ENCODE assay signal across 19 mouse cellular contexts in the genomic region with DNA sequence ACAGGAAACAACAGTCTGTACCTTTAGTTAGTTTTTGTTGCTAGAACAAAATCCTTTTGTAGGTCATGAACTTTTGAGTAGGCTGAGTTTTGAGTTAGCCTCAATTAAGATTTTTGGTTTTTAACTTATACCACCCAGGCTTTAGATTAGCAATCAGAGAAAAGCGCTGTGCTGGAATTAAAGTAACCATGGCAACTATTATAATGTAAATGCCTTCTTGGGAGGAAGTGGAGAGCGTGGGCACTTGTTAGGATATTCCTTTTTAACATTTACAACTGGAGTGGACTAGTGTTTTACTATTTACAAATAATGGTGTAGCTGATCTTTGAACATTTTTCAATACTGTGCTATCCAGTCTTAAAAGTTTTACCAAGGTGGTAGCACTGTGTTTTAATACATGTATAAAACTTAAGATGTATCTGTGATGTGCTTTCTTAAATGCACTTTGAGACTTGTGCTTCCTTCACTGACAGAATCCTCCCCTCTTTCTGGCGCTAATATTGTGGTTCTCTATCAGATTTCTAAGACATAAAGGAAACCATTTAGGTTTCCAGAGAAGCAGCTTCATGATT. TPM values are rescaled to one million over a fixed set of nuclear protein-coding genes. Genes with fewer than 3 reads are reported as not detected.
DNase-seq lines count a peak whose midpoint lies in the region; ATAC-seq and TF ChIP-seq lines count a peak whose summit lies in the region.
"Had no signal": no experiment of that assay in that cellular context is flagged by ENCODE, and none has a peak within 500 bp of the region (broad histone marks: within the 10 kb centered on the region; RNA-seq: fewer than 3 reads in every experiment).

No protein-coding gene starts in this region.

- no peak for ATAC-seq in embryonic facial prominence, embryonic 11.5 days (replicated peaks; ENCODE audit: insufficient number of reproducible peaks, low FRiP score, low TSS enrichment, low read depth)
- no peak for ATAC-seq in midbrain, embryonic 14.5 days (ENCODE audit: low FRiP score, low TSS enrichment)
- no peak for ATAC-seq in midbrain, embryonic 13.5 days
- 0 out of 2 replicates have a peak, but pooled peaks have one; percentile 53 for ATAC-seq in forebrain, embryonic 15.5 days (replicated peaks)
- ATAC-seq: midbrain, embryonic 16.5 days had no signal

- no peaks in the 10 kb centered on the region for H3K27me3 ChIP-seq in embryonic facial prominence, embryonic 11.5 days (ENCODE audit: control insufficient read depth, insufficient read depth, low read length)
- no peaks in the 10 kb centered on the region for H3K27me3 ChIP-seq in embryonic facial prominence, embryonic 10.5 days (replicated peaks; ENCODE audit: low read depth, poor library complexity, severe bottlenecking)
- H3K27me3 ChIP-seq in midbrain, embryonic 14.5 days (ENCODE audit: control insufficient read depth, insufficient read depth, low read length), result no peaks in the 10 kb centered on the region
- H3K27me3 ChIP-seq in midbrain, embryonic 13.5 days, result no peaks in the 10 kb centered on the region
- no peaks in the 10 kb centered on the region for H3K27me3 ChIP-seq in forebrain, embryonic 15.5 days
- H3K27me3 ChIP-seq: heart, embryonic 13.5 days; limb, embryonic 13.5 days; liver, embryonic 13.5 days had no signal

- H3K4me3 ChIP-seq in embryonic facial prominence, embryonic 11.5 days (ENCODE audit: low read depth, low read length), result no peak overlapping the region
- H3K4me3 ChIP-seq in embryonic facial prominence, embryonic 10.5 days, result no peak overlapping the region
- H3K4me3 ChIP-seq in midbrain, embryonic 14.5 days (replicated peaks; ENCODE audit: low read depth, low read length), result no peak overlapping the region
- H3K4me3 ChIP-seq in midbrain, embryonic 13.5 days (replicated peaks), result no peak overlapping the region
- no peak overlapping the region for H3K4me3 ChIP-seq in forebrain, embryonic 15.5 days
- no peak overlapping the region for H3K4me3 ChIP-seq in left cerebral cortex, adult 2 months
- H3K4me3 ChIP-seq: gastrocnemius, adult 2 months; heart, embryonic 13.5 days; limb, embryonic 13.5 days; liver, embryonic 13.5 days had no signal

- intact Hi-C loops in left cerebral cortex, adult 2 months (cut with DNase I), result no loop called here

- no peaks in the 10 kb centered on the region for H3K36me3 ChIP-seq in embryonic facial prominence, embryonic 11.5 days (replicated peaks; ENCODE audit: control insufficient read depth, insufficient read depth, low read depth, low read length)
- no peaks in the 10 kb centered on the region for H3K36me3 ChIP-seq in embryonic facial prominence, embryonic 10.5 days (replicated peaks)
- no peaks in the 10 kb centered on the region for H3K36me3 ChIP-seq in midbrain, embryonic 14.5 days (ENCODE audit: control insufficient read depth, insufficient read depth, low read length)
- no peaks in the 10 kb centered on the region for H3K36me3 ChIP-seq in midbrain, embryonic 13.5 days
- no peaks in the 10 kb centered on the region for H3K36me3 ChIP-seq in forebrain, embryonic 15.5 days
- H3K36me3 ChIP-seq: heart, embryonic 13.5 days; limb, embryonic 13.5 days; liver, embryonic 13.5 days had no signal

- H3K27ac ChIP-seq in embryonic facial prominence, embryonic 11.5 days (replicated peaks; ENCODE audit: low read depth, low read length), result no peak overlapping the region
- no peak overlapping the region for H3K27ac ChIP-seq in embryonic facial prominence, embryonic 10.5 days (replicated peaks)
- no peak overlapping the region for H3K27ac ChIP-seq in midbrain, embryonic 14.5 days (replicated peaks; ENCODE audit: low read depth, low read length)
- H3K27ac ChIP-seq in midbrain, embryonic 13.5 days, result no peak overlapping the region
- no peak overlapping the region for H3K27ac ChIP-seq in forebrain, embryonic 15.5 days (replicated peaks)
- H3K27ac ChIP-seq in left cerebral cortex, adult 2 months, result no peak overlapping the region
- H3K27ac ChIP-seq: gastrocnemius, adult 2 months; heart, embryonic 13.5 days; kidney, postnatal 0 days; limb, embryonic 13.5 days; liver, embryonic 13.5 days had no signal

- DNase-seq in embryonic facial prominence, embryonic 11.5 days (ENCODE audit: low spot score), result peak; percentile 17
- no peak for DNase-seq in embryonic facial prominence, embryonic 10.5 days (ENCODE audit: low spot score)
- peak; percentile 55 for DNase-seq in midbrain, embryonic 14.5 days
- no peak for DNase-seq in gastrocnemius, postnatal 25 days
- DNase-seq in left cerebral cortex, adult 2 months (ENCODE audit: extremely low spot score in 1 of 2, low spot score in 2 of 2), result no peak
- DNase-seq: cerebellum, adult 9-10 months; gastrocnemius, adult 2 months; heart, adult 11 months; kidney, adult 18-20 months; liver, embryonic 13.5 days; lung, embryonic 14.5 days; lung, postnatal 4 days; thymus, postnatal 14 days had no signal

- H3K9me3 ChIP-seq in embryonic facial prominence, embryonic 11.5 days (replicated peaks; ENCODE audit: control insufficient read depth, low read length), result no peaks in the 10 kb centered on the region
- H3K9me3 ChIP-seq in embryonic facial prominence, embryonic 10.5 days, result no peaks in the 10 kb centered on the region
- no peaks in the 10 kb centered on the region for H3K9me3 ChIP-seq in midbrain, embryonic 14.5 days (ENCODE audit: control insufficient read depth, low read length)
- no peaks in the 10 kb centered on the region for H3K9me3 ChIP-seq in midbrain, embryonic 13.5 days
- H3K9me3 ChIP-seq in forebrain, embryonic 15.5 days, result no peaks in the 10 kb centered on the region
- H3K9me3 ChIP-seq: heart, embryonic 13.5 days; limb, embryonic 13.5 days; liver, embryonic 13.5 days had no signal

- no peak overlapping the region for H3K4me2 ChIP-seq in embryonic facial prominence, embryonic 11.5 days (ENCODE audit: low read depth, low read length)
- H3K4me2 ChIP-seq in midbrain, embryonic 14.5 days (ENCODE audit: low read length), result no peak overlapping the region
- no peak overlapping the region for H3K4me2 ChIP-seq in midbrain, embryonic 13.5 days (replicated peaks)
- no peak overlapping the region for H3K4me2 ChIP-seq in forebrain, embryonic 15.5 days (replicated peaks)
- H3K4me2 ChIP-seq: heart, embryonic 13.5 days; limb, embryonic 13.5 days; liver, embryonic 13.5 days; lung, embryonic 14.5 days had no signal

- TF ChIP-seq CTCF in left cerebral cortex, adult 2 months (IDR thresholded peaks at IDR 0.05), result no peak

- WGBS in embryonic facial prominence, embryonic 11.5 days, result 57% methylated on average over 3 of the region's 3 CpGs
- 47% methylated on average over 3 of the region's 3 CpGs for WGBS in embryonic facial prominence, embryonic 10.5 days
- 11% methylated on average over 3 of the region's 3 CpGs for WGBS in midbrain, embryonic 14.5 days
- WGBS in midbrain, embryonic 13.5 days, result 6% methylated on average over 3 of the region's 3 CpGs
- 3% methylated on average over 3 of the region's 3 CpGs for WGBS in forebrain, embryonic 15.5 days

- H3K9ac ChIP-seq in embryonic facial prominence, embryonic 11.5 days (replicated peaks; ENCODE audit: low read length), result no peak overlapping the region
- no peak overlapping the region for H3K9ac ChIP-seq in midbrain, embryonic 14.5 days (replicated peaks; ENCODE audit: low read length)
- H3K9ac ChIP-seq in midbrain, embryonic 13.5 days (replicated peaks), result no peak overlapping the region
- H3K9ac ChIP-seq in forebrain, embryonic 15.5 days (replicated peaks), result no peak overlapping the region
- H3K9ac ChIP-seq: heart, embryonic 13.5 days; limb, embryonic 13.5 days; liver, embryonic 13.5 days; lung, embryonic 14.5 days had no signal

- H3K4me1 ChIP-seq in embryonic facial prominence, embryonic 11.5 days (ENCODE audit: control insufficient read depth, insufficient read depth, low read length), result no peaks in the 10 kb centered on the region
- H3K4me1 ChIP-seq in embryonic facial prominence, embryonic 10.5 days, result no peaks in the 10 kb centered on the region
- H3K4me1 ChIP-seq in midbrain, embryonic 14.5 days (ENCODE audit: control insufficient read depth, insufficient read depth, low read length), result peaks cover 6% of the 10 kb centered on the region; the same call in 1 of the 2 replicates
- H3K4me1 ChIP-seq in midbrain, embryonic 13.5 days (replicated peaks), result 0 out of 2 replicates have a peak, but pooled peaks cover 4% of the 10 kb centered on the region
- peaks cover 10% of the 10 kb centered on the region for H3K4me1 ChIP-seq in forebrain, embryonic 15.5 days

RNA-seq across cellular contexts. Expression of a gene that starts 21.1 kb away (rescaled TPM):
- 12.2 and 15.1 TPM in 2 replicates for polyA plus RNA-seq in embryonic facial prominence, embryonic 11.5 days (2014; fragmentation: Nextera tagmentation; extraction: Ambion mirVana)
- 12.0 and 14.9 TPM in 2 replicates for polyA plus RNA-seq in embryonic facial prominence, embryonic 10.5 days (2016; fragmentation: Nextera tagmentation; extraction: Ambion mirVana)
- polyA plus RNA-seq in midbrain, embryonic 14.5 days (2014; fragmentation: Nextera tagmentation; extraction: Ambion mirVana), result 15.1 and 18.0 TPM in 2 replicates
- polyA plus RNA-seq in midbrain, embryonic 13.5 days (2015; fragmentation: Nextera tagmentation; extraction: Ambion mirVana), result 12.8 and 13.1 TPM in 2 replicates
- polyA plus RNA-seq in forebrain, embryonic 15.5 days (2015; fragmentation: Nextera tagmentation; extraction: Ambion mirVana), result 12.9 and 13.0 TPM in 2 replicates
- 10 to 100 TPM; 16.0 to 19.0 TPM for total RNA-seq in gastrocnemius, postnatal 25 days (2021)
- total RNA-seq in left cerebral cortex, adult 2 months (2021), result 100 to 1,000 TPM; 137 to 141 TPM

RNA-seq across cellular contexts. Expression of a gene that starts 53.6 kb away (rescaled TPM):
- polyA plus RNA-seq in embryonic facial prominence, embryonic 11.5 days (2014; fragmentation: Nextera tagmentation; extraction: Ambion mirVana), result 47.2 and 49.4 TPM in 2 replicates
- 56.8 and 60.9 TPM in 2 replicates for polyA plus RNA-seq in embryonic facial prominence, embryonic 10.5 days (2016; fragmentation: Nextera tagmentation; extraction: Ambion mirVana)
- 9.2 and 14.4 TPM in 2 replicates for polyA plus RNA-seq in midbrain, embryonic 14.5 days (2014; fragmentation: Nextera tagmentation; extraction: Ambion mirVana)
- polyA plus RNA-seq in midbrain, embryonic 13.5 days (2015; fragmentation: Nextera tagmentation; extraction: Ambion mirVana), result 14.2 and 19.2 TPM in 2 replicates
- 14.4 and 16.3 TPM in 2 replicates for polyA plus RNA-seq in forebrain, embryonic 15.5 days (2015; fragmentation: Nextera tagmentation; extraction: Ambion mirVana)
- 1 to 10 TPM; 5.5 to 5.9 TPM for total RNA-seq in gastrocnemius, postnatal 25 days (2021)
- total RNA-seq in left cerebral cortex, adult 2 months (2021), result 1 to 10 TPM; 9.0 to 9.2 TPM

Comparison
In these comparisons a context has a peak if more than half of its experiments do, and no peak if none do; other contexts are left out.
1. DNase-seq: peak in embryonic facial prominence, embryonic 11.5 days (single experiment) and midbrain, embryonic 14.5 days (single experiment); none in embryonic facial prominence, embryonic 10.5 days (single experiment), gastrocnemius, postnatal 25 days (single experiment) and left cerebral cortex, adult 2 months (0 of 2).